Comparison of ENCODE assay signal across 19 mouse cellular contexts in the genomic region with DNA sequence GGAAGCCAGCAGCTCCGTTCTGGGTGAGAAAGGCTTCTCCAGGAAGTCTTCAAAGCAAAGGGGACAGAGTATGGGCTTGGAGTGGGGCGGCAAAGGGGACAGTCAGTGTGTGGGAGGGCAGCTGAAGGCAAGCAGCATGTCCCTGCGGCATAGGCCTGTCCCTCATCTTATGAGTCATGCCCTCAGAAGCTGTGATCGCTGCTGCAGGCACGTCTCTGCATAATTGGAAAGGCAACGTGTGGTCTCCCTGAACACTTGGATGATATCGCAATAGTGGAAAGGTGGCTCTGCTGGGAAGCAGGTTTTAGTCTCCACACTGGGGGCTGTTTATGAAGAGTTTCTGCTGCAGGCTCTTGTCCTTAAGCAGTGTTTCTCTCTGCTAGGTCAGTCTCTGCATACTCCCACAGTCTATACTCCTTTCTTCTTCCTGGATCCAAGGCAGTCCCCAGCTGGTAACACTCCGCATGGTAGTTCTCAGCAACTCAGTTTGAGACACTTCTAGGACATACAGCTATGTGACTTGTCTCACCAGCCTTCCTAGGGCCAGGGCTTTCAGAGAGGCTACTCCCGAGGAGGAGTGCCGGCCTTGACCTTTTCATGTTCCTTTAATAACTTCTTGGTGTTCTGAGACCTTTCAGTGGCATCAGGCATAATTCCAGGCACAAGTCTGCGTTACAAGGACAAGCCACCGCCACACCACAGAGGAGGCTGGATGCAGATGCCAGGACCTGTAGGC. TPM values are rescaled to one million over a fixed set of nuclear protein-coding genes. Genes with fewer than 3 reads are reported as not detected.
DNase-seq lines count a peak whose midpoint lies in the region; ATAC-seq and TF ChIP-seq lines count a peak whose summit lies in the region.
"Had no signal": no experiment of that assay in that cellular context is flagged by ENCODE, and none has a peak within 500 bp of the region (broad histone marks: within the 10 kb centered on the region; RNA-seq: fewer than 3 reads in every experiment).

No protein-coding gene starts in this region.

- no peaks in the 10 kb centered on the region for H3K4me1 ChIP-seq in intestine, postnatal 0 days (replicated peaks; ENCODE audit: control insufficient read depth, insufficient read depth, low read length)
- H3K4me1 ChIP-seq: liver, embryonic 12.5 days; neural tube, embryonic 12.5 days had no signal

- H3K27ac ChIP-seq in intestine, postnatal 0 days (ENCODE audit: low read depth, low read length), result no peak overlapping the region
- H3K27ac ChIP-seq: hindbrain, embryonic 12.5 days; liver, embryonic 12.5 days; neural tube, embryonic 12.5 days had no signal

- H3K4me3 ChIP-seq in intestine, postnatal 0 days (ENCODE audit: low read depth, low read length), result no peak overlapping the region
- H3K4me3 ChIP-seq: heart, embryonic 12.5 days; hindbrain, embryonic 12.5 days; liver, embryonic 12.5 days; neural tube, embryonic 12.5 days had no signal

- no peaks in the 10 kb centered on the region for H3K27me3 ChIP-seq in intestine, postnatal 0 days (replicated peaks; ENCODE audit: control insufficient read depth, insufficient read depth, low read length)
- H3K27me3 ChIP-seq: heart, embryonic 12.5 days; hindbrain, embryonic 12.5 days; liver, embryonic 12.5 days; neural tube, embryonic 12.5 days had no signal

- no peak for TF ChIP-seq CTCF in intestine, postnatal 0 days (IDR thresholded peaks at IDR 0.05; ENCODE audit: low read depth)

- no peak for DNase-seq in frontal cortex, adult 2 months (ENCODE audit: extremely low spot score in 1 of 2, low spot score in 1 of 2)
- peak; percentile 44 for DNase-seq in lung, postnatal 10 days
- DNase-seq in lung, adult 18-20 months, result no peak
- DNase-seq in adrenal gland, adult 8-10 months, result peak; percentile 56
- no peak for DNase-seq in cerebellum, postnatal 36 days
- DNase-seq in kidney, adult 9 months, result no peak
- DNase-seq: cerebellum, postnatal 14 days; forebrain, postnatal 0 days; gastrocnemius, postnatal 14 days; kidney, postnatal 4 days; left cerebral cortex, postnatal 4 days; right cerebral cortex, postnatal 4 days; thymus, postnatal 36 days had no signal

- no peak overlapping the region for H3K4me2 ChIP-seq in intestine, postnatal 0 days (replicated peaks; ENCODE audit: low read depth)
- H3K4me2 ChIP-seq: heart, embryonic 12.5 days; hindbrain, embryonic 12.5 days; liver, embryonic 12.5 days; neural tube, embryonic 12.5 days had no signal

- peak; percentile 60 for ATAC-seq in frontal cortex, adult (ENCODE audit: low TSS enrichment)
- ATAC-seq in intestine, postnatal 0 days, result peak; percentile 54
- ATAC-seq: forebrain, postnatal 0 days; liver, embryonic 12.5 days had no signal

- H3K36me3 ChIP-seq in intestine, postnatal 0 days (ENCODE audit: control insufficient read depth, insufficient read depth), result no peaks in the 10 kb centered on the region
- H3K36me3 ChIP-seq: heart, embryonic 12.5 days; hindbrain, embryonic 12.5 days; liver, embryonic 12.5 days; neural tube, embryonic 12.5 days had no signal

- no peaks in the 10 kb centered on the region for H3K9me3 ChIP-seq in intestine, postnatal 0 days (ENCODE audit: control insufficient read depth)
- H3K9me3 ChIP-seq: heart, embryonic 12.5 days; hindbrain, embryonic 12.5 days; liver, embryonic 12.5 days; neural tube, embryonic 12.5 days had no signal

- H3K9ac ChIP-seq in intestine, postnatal 0 days (ENCODE audit: low read depth, low read length), result no peak overlapping the region
- H3K9ac ChIP-seq: forebrain, postnatal 0 days; heart, embryonic 12.5 days; hindbrain, embryonic 12.5 days; liver, embryonic 12.5 days; neural tube, embryonic 12.5 days had no signal

- WGBS in intestine, postnatal 0 days, result 71% methylated on average over 12 of the region's 12 CpGs

RNA-seq across cellular contexts. Expression of a gene that starts 14.1 kb away (rescaled TPM):
- polyA plus RNA-seq in frontal cortex, adult 2 months (2012; rRNA removed), result 25.7 and 27.8 TPM in 2 replicates
- total RNA-seq in adrenal gland, adult 8-10 months (2022), result 100 to 1,000 TPM in 1 of 4 experiments, 10 to 100 TPM in 3; 52.3 to 101 (median 81.1) TPM
- 10.5 and 11.4 TPM in 2 replicates for polyA plus RNA-seq in intestine, postnatal 0 days (2015; fragmentation: Nextera tagmentation; extraction: Ambion mirVana)

Comparison
In these comparisons a context has a peak if more than half of its experiments do, and no peak if none do; other contexts are left out.
1. DNase-seq: peak in lung, postnatal 10 days (single experiment) and adrenal gland, adult 8-10 months (single experiment); none in frontal cortex, adult 2 months (0 of 2), lung, adult 18-20 months (0 of 2), cerebellum, postnatal 36 days (0 of 2) and kidney, adult 9 months (single experiment).